Mouse (Mus musculus): ENCODE data around the gene Lmcd1. TPM values are rescaled to one million over a fixed set of nuclear protein-coding genes. Genes with fewer than 3 reads are reported as not detected.

Lmcd1 gene
- total RNA-seq, 1 experiment from 2014 or later, result not detected

GRCm38 (mm10) chr6:112331223-112331598 lies 57.7 kb downstream of the Lmcd1 start:
- no peak for ATAC-seq (ENCODE audit: extremely low read depth, insufficient number of reproducible peaks, low FRiP score, poor library complexity, severe bottlenecking)

DNA sequence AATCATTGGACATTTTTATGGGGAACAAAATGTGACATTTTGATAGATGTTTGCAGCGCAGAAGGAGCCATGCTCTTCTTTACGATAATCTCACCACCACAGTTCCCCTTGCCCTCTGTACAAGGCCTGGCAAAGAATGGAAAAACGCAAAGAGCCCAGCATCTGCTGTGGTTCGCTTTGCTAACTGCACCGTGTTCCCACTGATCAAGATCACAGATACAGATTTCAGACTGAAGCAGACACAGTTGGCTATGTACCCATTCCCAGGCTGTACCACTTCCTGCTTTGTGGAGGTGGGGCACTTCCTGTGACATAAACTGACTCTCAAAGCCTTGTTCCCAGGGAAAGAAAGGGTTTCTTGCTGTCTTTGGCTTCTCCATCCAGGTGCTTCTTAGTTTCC lies 60.4 kb downstream of the Lmcd1 start:
- no peak for ATAC-seq (ENCODE audit: extremely low read depth, insufficient number of reproducible peaks, low FRiP score, poor library complexity, severe bottlenecking)

- no peak for ATAC-seq (ENCODE audit: extremely low read depth, insufficient number of reproducible peaks, low FRiP score, poor library complexity, severe bottlenecking)
Observed at GRCm38 (mm10) chr6:112337667-112338066, 64.1 kb downstream of the Lmcd1 start.

GRCm38 (mm10) chr6:112339016-112339415 lies 65.5 kb downstream of the Lmcd1 start:
- no peak for ATAC-seq (ENCODE audit: extremely low read depth, insufficient number of reproducible peaks, low FRiP score, poor library complexity, severe bottlenecking)

DNA sequence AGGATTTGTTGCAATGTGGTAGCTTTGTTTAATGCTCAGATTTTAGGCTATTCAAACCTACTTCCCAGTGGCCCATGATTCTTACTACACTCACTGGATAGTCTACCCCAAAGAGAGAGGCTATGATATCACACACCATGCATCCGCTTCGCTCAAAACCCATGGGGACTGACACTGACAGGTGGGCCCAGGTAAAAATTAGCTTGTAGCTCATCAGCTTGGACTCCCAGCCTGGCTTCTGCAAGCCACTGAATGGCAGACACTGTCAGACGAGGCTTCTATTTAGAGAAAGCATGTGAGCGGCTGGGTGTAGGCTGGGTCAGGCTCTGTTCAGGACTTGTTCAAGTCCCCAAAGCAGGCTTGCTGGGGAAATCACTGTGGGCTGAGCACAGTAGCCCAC lies 76.9 kb downstream of the Lmcd1 start:
- no peak for ATAC-seq (ENCODE audit: extremely low read depth, insufficient number of reproducible peaks, low FRiP score, poor library complexity, severe bottlenecking)

DNA sequence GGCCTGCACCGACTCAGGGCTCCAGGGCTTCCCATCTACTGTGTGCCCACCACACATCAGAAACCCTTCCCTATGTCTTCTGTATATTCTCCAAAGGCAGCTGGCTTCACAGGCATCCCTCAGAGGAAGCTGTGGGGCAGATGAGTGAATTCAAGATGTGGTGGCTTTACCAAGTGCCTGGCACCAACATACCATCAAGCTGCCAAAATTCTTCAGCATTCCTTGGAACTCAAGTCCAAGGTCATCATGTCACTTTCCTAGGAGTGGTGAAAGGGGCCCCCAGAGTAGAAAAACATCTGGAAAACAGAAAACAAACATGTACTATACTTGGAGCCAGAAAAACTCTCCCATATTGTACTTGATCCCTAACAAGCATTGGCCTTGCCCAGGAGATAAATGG lies 85.8 kb downstream of the Lmcd1 start:
- no peak for ATAC-seq (ENCODE audit: extremely low read depth, insufficient number of reproducible peaks, low FRiP score, poor library complexity, severe bottlenecking)

- ATAC-seq (ENCODE audit: extremely low read depth, insufficient number of reproducible peaks, low FRiP score, poor library complexity, severe bottlenecking), result no peak
Observed at GRCm38 (mm10) chr6:112360676-112361075, 87.1 kb downstream of the Lmcd1 start.

- ATAC-seq (ENCODE audit: extremely low read depth, insufficient number of reproducible peaks, low FRiP score, poor library complexity, severe bottlenecking), result no peak
Observed at GRCm38 (mm10) chr6:112362349-112362958, 88.9 kb downstream of the Lmcd1 start.

DNA sequence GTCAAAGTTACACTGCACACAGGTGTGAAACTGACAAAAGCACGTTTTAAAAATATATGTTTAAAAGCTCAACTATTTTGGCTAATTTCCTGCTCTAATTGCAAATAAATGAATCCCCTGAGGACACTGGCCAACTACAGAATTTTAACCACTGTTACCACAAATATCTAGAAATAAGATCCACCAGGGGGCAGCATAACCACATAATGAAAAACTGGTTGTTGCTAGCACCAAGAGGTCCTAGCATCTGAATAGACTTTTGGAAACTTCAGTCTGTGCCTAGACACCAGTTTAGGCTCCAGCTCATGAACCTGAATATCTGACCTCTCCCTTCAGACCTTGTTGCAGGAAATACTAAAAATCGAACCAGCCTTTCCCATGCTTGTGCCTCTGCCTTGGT lies 91.0 kb downstream of the Lmcd1 start:
- ATAC-seq (ENCODE audit: extremely low read depth, insufficient number of reproducible peaks, low FRiP score, poor library complexity, severe bottlenecking), result no peak

DNA sequence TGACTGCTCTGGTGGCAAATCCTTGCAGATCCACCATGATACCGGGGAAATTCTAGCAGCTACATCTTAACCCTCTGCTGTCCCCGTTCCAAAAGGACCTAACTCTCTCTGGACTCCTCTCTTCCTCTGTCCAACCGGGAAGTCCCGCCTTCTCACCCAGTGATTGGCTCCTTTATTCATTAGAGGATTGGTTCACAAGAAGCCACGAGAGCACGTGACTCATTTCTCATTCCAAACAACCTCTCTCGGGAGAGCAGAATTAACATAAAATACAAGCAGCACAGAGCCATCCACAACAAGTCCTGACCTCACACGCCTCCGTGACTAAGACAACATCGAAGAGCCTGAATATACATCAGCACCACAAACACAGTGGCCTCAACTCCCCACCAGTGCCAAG lies 91.7 kb downstream of the Lmcd1 start:
- no peak for ATAC-seq (ENCODE audit: extremely low read depth, insufficient number of reproducible peaks, low FRiP score, poor library complexity, severe bottlenecking)

GRCm38 (mm10) chr6:112373886-112374585 lies 100.5 kb downstream of the Lmcd1 start:
- ATAC-seq (ENCODE audit: extremely low read depth, insufficient number of reproducible peaks, low FRiP score, poor library complexity, severe bottlenecking), result no peak

DNA sequence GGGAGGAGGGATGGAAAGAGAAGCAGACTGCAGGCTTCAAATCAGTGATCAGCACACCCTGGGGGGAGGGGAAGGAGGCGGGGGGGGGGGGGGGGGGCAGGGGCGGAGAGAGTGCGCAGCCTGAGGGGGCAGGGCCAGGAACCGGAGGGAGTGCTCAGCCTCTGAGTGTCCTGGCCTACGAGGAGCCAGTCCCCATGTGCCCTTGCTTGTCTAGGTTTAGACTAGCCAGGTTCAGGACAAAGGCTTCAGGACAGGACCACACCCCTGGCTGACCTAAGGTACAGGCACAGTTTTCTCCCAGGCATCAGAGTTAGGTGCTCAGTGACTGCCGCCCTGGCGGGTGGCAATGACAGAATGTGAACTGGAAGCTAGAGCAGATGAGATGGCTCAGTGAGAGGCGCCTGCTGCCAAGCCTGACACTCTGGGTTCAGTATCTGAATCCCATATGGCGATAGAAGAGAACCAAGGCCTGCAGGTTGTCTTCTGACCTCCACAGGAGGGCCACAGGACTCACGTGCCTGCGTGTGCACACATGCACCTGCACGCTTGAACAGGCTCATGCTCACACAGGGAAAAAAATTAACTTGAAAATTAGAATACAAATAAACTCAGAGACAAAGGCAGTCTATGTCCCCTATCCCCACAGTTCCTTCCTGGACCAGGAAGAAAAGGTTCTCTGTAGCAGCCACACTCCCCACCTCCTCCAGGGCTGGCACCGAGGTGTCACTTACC lies 102.3 kb downstream of the Lmcd1 start:
- no peak for ATAC-seq (ENCODE audit: extremely low read depth, insufficient number of reproducible peaks, low FRiP score, poor library complexity, severe bottlenecking)

DNA sequence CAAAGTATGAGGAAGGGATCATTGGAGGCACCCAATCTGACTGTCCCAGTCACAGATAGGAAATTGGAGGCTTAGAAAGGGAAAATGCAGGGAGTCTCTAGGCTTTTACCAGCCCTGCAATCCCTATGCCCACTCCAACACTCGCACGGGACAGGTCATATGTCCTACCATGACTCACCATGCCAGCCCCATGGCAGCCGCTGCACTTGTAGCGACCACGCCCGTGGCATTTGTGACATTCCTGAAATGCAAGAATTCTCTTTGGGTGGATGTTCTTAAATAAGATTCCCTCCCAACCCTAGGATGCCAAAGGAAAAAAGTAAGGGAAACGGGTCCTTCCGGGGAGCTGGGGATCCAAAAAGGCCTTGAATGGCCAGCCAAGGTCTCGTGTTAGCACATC lies 105.5 kb downstream of the Lmcd1 start:
- ATAC-seq (ENCODE audit: extremely low read depth, insufficient number of reproducible peaks, low FRiP score, poor library complexity, severe bottlenecking), result no peak

Other genes with a start within 250 kb of the Lmcd1 start
- not detected in 2 replicates for gene Ssu2, start 114.3 kb downstream of the Lmcd1 start, total RNA-seq (2017)
- gene Cav3, start 185.7 kb downstream of the Lmcd1 start, total RNA-seq (2017), result not detected in 2 replicates
- gene Oxtr, start 216.2 kb downstream of the Lmcd1 start, total RNA-seq (2017), result not detected in 2 replicates